Mouse (Mus musculus) erythroblast, adult 5-6 weeks (primary cell): ENCODE results near the gene Klk8. TPM values are rescaled to one million over a fixed set of nuclear protein-coding genes. Genes with fewer than 3 reads are reported as not detected.

Source experiments
- total RNA-seq, 2 experiments: library from RNA; stranded (forward) in 1 of 2; stranded (reverse) in 1 of 2; fragments of 150-400 nt in 1 of 2; fragments of 200-764, 138-1000 nt in 1 of 2; gene quantifications; 2 replicates each; pipeline versions ENCODE4 v1.2.3 to v1.2.4; 2015 to 2017; ENCODE audit warnings: low replicate concordance in 2 of 2

Gene Klk8
- total RNA-seq, 2 experiments from 2014 or later, result 6.1 to 8.3 TPM

Other genes with a start within 250 kb of the Klk8 start
- gene Zfp658, start 235.3 kb upstream of the Klk8 start, total RNA-seq (2015; ENCODE audit: low replicate concordance), result 0.84 TPM in 1 of 2 replicates, not detected in the other
- gene Zfp658, start 235.3 kb upstream of the Klk8 start, total RNA-seq (2017; ENCODE audit: low replicate concordance), result 0.70 TPM in 1 of 2 replicates, not detected in the other
- gene Zfp719, start 218.0 kb upstream of the Klk8 start, total RNA-seq (2015; ENCODE audit: low replicate concordance), result 0.19 and 4.6 TPM in 2 replicates
- 1.1 and 2.2 TPM in 2 replicates for gene Zfp719, start 218.0 kb upstream of the Klk8 start, total RNA-seq (2017; ENCODE audit: low replicate concordance)
- not detected in 2 replicates for gene Zfp819, start 190.4 kb upstream of the Klk8 start, total RNA-seq (2015; ENCODE audit: low replicate concordance)
- gene Zfp819, start 190.4 kb upstream of the Klk8 start, total RNA-seq (2017; ENCODE audit: low replicate concordance), result not detected in 2 replicates
- not detected in 2 replicates for gene Ceacam18, start 162.9 kb upstream of the Klk8 start, total RNA-seq (2015; ENCODE audit: low replicate concordance)
- not detected in 2 replicates for gene Ceacam18, start 162.9 kb upstream of the Klk8 start, total RNA-seq (2017; ENCODE audit: low replicate concordance)
- gene Siglece, start 137.4 kb upstream of the Klk8 start, total RNA-seq (2015; ENCODE audit: low replicate concordance), result 4.0 and 8.8 TPM in 2 replicates
- 5.5 and 6.4 TPM in 2 replicates for gene Siglece, start 137.4 kb upstream of the Klk8 start, total RNA-seq (2017; ENCODE audit: low replicate concordance)
- 1.0 TPM in 1 of 2 replicates, not detected in the other for gene Ctu1, start 125.6 kb upstream of the Klk8 start, total RNA-seq (2015; ENCODE audit: low replicate concordance)
- gene Ctu1, start 125.6 kb upstream of the Klk8 start, total RNA-seq (2017; ENCODE audit: low replicate concordance), result 0.42 and 1.6 TPM in 2 replicates
- gene Klk14, start 107.2 kb upstream of the Klk8 start, total RNA-seq (2015; ENCODE audit: low replicate concordance), result not detected in 2 replicates
- not detected in 2 replicates for gene Klk14, start 107.2 kb upstream of the Klk8 start, total RNA-seq (2017; ENCODE audit: low replicate concordance)
- gene Klk13, start 85.0 kb upstream of the Klk8 start, total RNA-seq (2015; ENCODE audit: low replicate concordance), result not detected in 2 replicates
- not detected in 2 replicates for gene Klk13, start 85.0 kb upstream of the Klk8 start, total RNA-seq (2017; ENCODE audit: low replicate concordance)
- not detected in 2 replicates for gene Klk12, start 28.7 kb upstream of the Klk8 start, total RNA-seq (2015; ENCODE audit: low replicate concordance)
- not detected in 2 replicates for gene Klk12, start 28.7 kb upstream of the Klk8 start, total RNA-seq (2017; ENCODE audit: low replicate concordance)
- gene Klk11, start 23.0 kb upstream of the Klk8 start, total RNA-seq (2015; ENCODE audit: low replicate concordance), result not detected in 2 replicates
- not detected in 2 replicates for gene Klk11, start 23.0 kb upstream of the Klk8 start, total RNA-seq (2017; ENCODE audit: low replicate concordance)
- not detected in 2 replicates for gene Klk10, start 16.5 kb upstream of the Klk8 start, total RNA-seq (2015; ENCODE audit: low replicate concordance)
- gene Klk10, start 16.5 kb upstream of the Klk8 start, total RNA-seq (2017; ENCODE audit: low replicate concordance), result not detected in 2 replicates
- gene Klk9, start 5.7 kb upstream of the Klk8 start, total RNA-seq (2015; ENCODE audit: low replicate concordance), result not detected in 2 replicates
- not detected in 2 replicates for gene Klk9, start 5.7 kb upstream of the Klk8 start, total RNA-seq (2017; ENCODE audit: low replicate concordance)
- not detected in 2 replicates for gene Klk7, start 13.7 kb downstream of the Klk8 start, total RNA-seq (2015; ENCODE audit: low replicate concordance)
- not detected in 2 replicates for gene Klk7, start 13.7 kb downstream of the Klk8 start, total RNA-seq (2017; ENCODE audit: low replicate concordance)
- gene Klk6, start 26.9 kb downstream of the Klk8 start, total RNA-seq (2015; ENCODE audit: low replicate concordance), result not detected in 2 replicates
- not detected in 2 replicates for gene Klk6, start 26.9 kb downstream of the Klk8 start, total RNA-seq (2017; ENCODE audit: low replicate concordance)
- gene Klk5, start 44.4 kb downstream of the Klk8 start, total RNA-seq (2015; ENCODE audit: low replicate concordance), result not detected in 2 replicates
- not detected in 2 replicates for gene Klk5, start 44.4 kb downstream of the Klk8 start, total RNA-seq (2017; ENCODE audit: low replicate concordance)
- gene Klk4, start 83.6 kb downstream of the Klk8 start, total RNA-seq (2015; ENCODE audit: low replicate concordance), result not detected in 2 replicates
- not detected in 2 replicates for gene Klk4, start 83.6 kb downstream of the Klk8 start, total RNA-seq (2017; ENCODE audit: low replicate concordance)
- not detected in 2 replicates for gene Klk15, start 136.2 kb downstream of the Klk8 start, total RNA-seq (2015; ENCODE audit: low replicate concordance)
- gene Klk15, start 136.2 kb downstream of the Klk8 start, total RNA-seq (2017; ENCODE audit: low replicate concordance), result not detected in 2 replicates
- gene Klk1b8, start 153.1 kb downstream of the Klk8 start, total RNA-seq (2015; ENCODE audit: low replicate concordance), result not detected in 2 replicates
- gene Klk1b8, start 153.1 kb downstream of the Klk8 start, total RNA-seq (2017; ENCODE audit: low replicate concordance), result not detected in 2 replicates
- gene Klk1b1, start 169.2 kb downstream of the Klk8 start, total RNA-seq (2015; ENCODE audit: low replicate concordance), result not detected in 2 replicates
- gene Klk1b1, start 169.2 kb downstream of the Klk8 start, total RNA-seq (2017; ENCODE audit: low replicate concordance), result not detected in 2 replicates
- not detected in 2 replicates for gene Klk1b9, start 178.5 kb downstream of the Klk8 start, total RNA-seq (2015; ENCODE audit: low replicate concordance)
- gene Klk1b9, start 178.5 kb downstream of the Klk8 start, total RNA-seq (2017; ENCODE audit: low replicate concordance), result not detected in 2 replicates
- not detected in 2 replicates for gene Klk1b11, start 198.3 kb downstream of the Klk8 start, total RNA-seq (2015; ENCODE audit: low replicate concordance)
- not detected in 2 replicates for gene Klk1b11, start 198.3 kb downstream of the Klk8 start, total RNA-seq (2017; ENCODE audit: low replicate concordance)
- not detected in 2 replicates for gene Klk1b26, start 214.6 kb downstream of the Klk8 start, total RNA-seq (2015; ENCODE audit: low replicate concordance)
- gene Klk1b26, start 214.6 kb downstream of the Klk8 start, total RNA-seq (2017; ENCODE audit: low replicate concordance), result not detected in 2 replicates